Comparison of ENCODE assay signal across 8 mouse cellular contexts in the genomic region with DNA sequence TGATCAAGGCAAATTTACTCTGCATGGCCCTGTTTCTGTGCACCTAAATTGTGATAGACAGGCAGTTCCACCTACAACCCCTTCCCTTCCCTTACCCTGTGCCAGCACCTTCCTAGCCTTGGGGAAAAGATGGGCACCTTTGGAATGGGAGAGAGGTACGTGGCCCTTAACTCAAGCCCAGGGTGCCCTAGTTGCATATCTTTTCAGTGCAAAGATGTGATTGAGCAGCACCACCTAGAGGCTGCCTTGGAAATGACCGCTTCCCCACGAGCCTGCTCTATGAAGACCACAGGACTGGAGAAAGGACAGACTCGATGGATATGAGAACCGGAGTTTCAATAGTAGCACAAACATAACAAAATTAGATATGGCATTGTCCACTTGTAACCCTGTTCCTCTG. TPM values are rescaled to one million over a fixed set of nuclear protein-coding genes. Genes with fewer than 3 reads are reported as not detected.
A peak's percentile ranks its signal among the peaks of the same experiment; 100 is the strongest.
DNase-seq lines count a peak whose midpoint lies in the region; ATAC-seq and TF ChIP-seq lines count a peak whose summit lies in the region.

No protein-coding gene starts in this region.

- peak; percentile 92 for TF ChIP-seq CTCF in midbrain, postnatal 0 days (IDR thresholded peaks at IDR 0.05)

- no peak overlapping the region for H3K4me2 ChIP-seq in limb, embryonic 13.5 days (replicated peaks)
- H3K4me2 ChIP-seq in midbrain, postnatal 0 days (ENCODE audit: low read depth, low read length, poor library complexity, severe bottlenecking), result no peak overlapping the region

- DNase-seq in urinary bladder, adult 18-20 months (ENCODE audit: low spot score in 2 of 2), result peak; percentile 25 to 69
- DNase-seq in urinary bladder, postnatal 10 days (ENCODE audit: low spot score), result no peak
- DNase-seq in embryo, embryonic 11 days, result peak; percentile 81
- DNase-seq in gastrocnemius, postnatal 4 days (ENCODE audit: low spot score in 2 of 2), result peak; percentile 37 to 65
- DNase-seq in kidney, adult 8-10 months, result peak; percentile 55 to 86
- peak; percentile 81 for DNase-seq in midbrain, postnatal 0 days (ENCODE audit: low spot score)
- peak; percentile 65 to 85 for DNase-seq in spleen, postnatal 4 days (ENCODE audit: low spot score in 2 of 2)

- H3K9ac ChIP-seq in limb, embryonic 13.5 days, result no peak overlapping the region
- no peak overlapping the region for H3K9ac ChIP-seq in midbrain, postnatal 0 days (replicated peaks; ENCODE audit: low read length, poor library complexity, severe bottlenecking)

- no peaks in the 10 kb centered on the region for H3K27me3 ChIP-seq in limb, embryonic 13.5 days
- no peaks in the 10 kb centered on the region for H3K27me3 ChIP-seq in midbrain, postnatal 0 days (ENCODE audit: insufficient read depth, low read length)

- H3K4me3 ChIP-seq in limb, embryonic 13.5 days, result no peak overlapping the region
- no peak overlapping the region for H3K4me3 ChIP-seq in midbrain, postnatal 0 days (ENCODE audit: low read depth, low read length)

- peak; percentile 36; the same call in 1 of the 2 replicates for ATAC-seq in limb, embryonic 13.5 days (ENCODE audit: low FRiP score, low read depth)
- ATAC-seq in midbrain, postnatal 0 days (ENCODE audit: low FRiP score), result no peak

- 0 out of 2 replicates have a peak, but pooled peaks cover 8% of the 10 kb centered on the region for H3K4me1 ChIP-seq in limb, embryonic 13.5 days
- no peaks in the 10 kb centered on the region for H3K4me1 ChIP-seq in midbrain, postnatal 0 days (ENCODE audit: insufficient read depth, low read length)

- H3K36me3 ChIP-seq in limb, embryonic 13.5 days, result no peaks in the 10 kb centered on the region
- H3K36me3 ChIP-seq in midbrain, postnatal 0 days (ENCODE audit: insufficient read depth, low read length), result no peaks in the 10 kb centered on the region

- no peaks in the 10 kb centered on the region for H3K9me3 ChIP-seq in limb, embryonic 13.5 days
- H3K9me3 ChIP-seq in midbrain, postnatal 0 days (ENCODE audit: low read length), result no peaks in the 10 kb centered on the region

- 13% methylated on average over 5 of the region's 5 CpGs for WGBS in limb, embryonic 13.5 days
- WGBS in midbrain, postnatal 0 days, result 11% methylated on average over 5 of the region's 5 CpGs

- H3K27ac ChIP-seq in limb, embryonic 13.5 days, result no peak overlapping the region
- H3K27ac ChIP-seq in midbrain, postnatal 0 days (ENCODE audit: low read depth, low read length), result no peak overlapping the region

RNA-seq across cellular contexts. Expression of gene Tarbp1, which starts 8.1 kb away (rescaled TPM):
- 1 to 10 TPM; 6.5 TPM for total RNA-seq in gastrocnemius, postnatal 4 days (2021)
- polyA plus RNA-seq in limb, embryonic 13.5 days (2015; fragmentation: Nextera tagmentation; extraction: Ambion mirVana), result 2.0 and 2.2 TPM in 2 replicates
- total RNA-seq in midbrain, postnatal 0 days (2014; rRNA removed), result 4.4 and 4.8 TPM in 2 replicates
- polyA plus RNA-seq in midbrain, postnatal 0 days (2015; fragmentation: Nextera tagmentation; extraction: Ambion mirVana), result 1.2 and 1.3 TPM in 2 replicates
